Mouse (Mus musculus) testis, adult 2 months (tissue): Measurements from ENCODE around the gene Kcnq2. TPM values are rescaled to one million over a fixed set of nuclear protein-coding genes. Genes with fewer than 3 reads are reported as not detected.

Experiments used
- H3K27ac ChIP-seq: fragments of 200-500 bp; 2 replicates; pipeline ENCODE4 v1.5.1; 2012; ENCODE audit warnings: low read depth, low read length; ENCODE audit not compliant: control insufficient read depth, insufficient read depth
- H3K27me3 ChIP-seq: fragments of 200-500 bp; 2 replicates; pipeline ENCODE4 v1.6.1; 2012; ENCODE audit warnings: mild to moderate bottlenecking, low read length, moderate library complexity; ENCODE audit not compliant: control insufficient read depth, insufficient read depth
- H3K36me3 ChIP-seq: fragments of 200-500 bp; 2 replicates; pipeline ENCODE4 v1.6.1; 2012; ENCODE audit warnings: mild to moderate bottlenecking, low read length; ENCODE audit not compliant: control insufficient read depth, insufficient read depth
- H3K4me1 ChIP-seq: fragments of 200-500 bp; 2 replicates; pipeline ENCODE4 v1.6.1; 2012; ENCODE audit warnings: low read length; ENCODE audit not compliant: control insufficient read depth, insufficient read depth
- H3K4me3 ChIP-seq: fragments of 200-500 bp; 2 replicates; pipeline ENCODE4 v1.5.1; 2012; ENCODE audit warnings: low read depth, mild to moderate bottlenecking, low read length, moderate library complexity, mixed read lengths; ENCODE audit not compliant: control insufficient read depth
- CTCF ChIP-seq: fragments of 200-500 bp; IDR thresholded peaks from 2 replicates; pipeline ENCODE4 v1.5.1; 2012; ENCODE audit warnings: low read depth, mild to moderate bottlenecking, inconsistent platforms, low read length, moderate library complexity; ENCODE audit not compliant: control insufficient read depth, insufficient read depth, insufficient replicate concordance
- POLR2A ChIP-seq: fragments of 200-500 bp; IDR thresholded peaks from 2 replicates; pipeline ENCODE4 v1.6.1; 2012; ENCODE audit warnings: low read depth, mild to moderate bottlenecking, inconsistent platforms, low read length, moderate library complexity; ENCODE audit not compliant: control insufficient read depth
- polyA plus RNA-seq: library from polyadenylated mRNA; depleted of rRNA; stranded (reverse); fragments of >200 nt; gene quantifications from 2 replicates; pipeline ENCODE4 v1.2.3, GENCODE M21; 2012; rRNA removed

The Kcnq2 gene
- polyA plus RNA-seq, 1 experiment = 9.2 TPM

- TF ChIP-seq CTCF = no peak
- no peak for TF ChIP-seq POLR2A
- H3K4me1 ChIP-seq = no peaks in the 10 kb centered on the region
- H3K27ac ChIP-seq = no peak overlapping the region
- no peaks in the 10 kb centered on the region for H3K36me3 ChIP-seq
- H3K4me3 ChIP-seq = no peak overlapping the region
- no peaks in the 10 kb centered on the region for H3K27me3 ChIP-seq
Measured at GRCm38 (mm10) chr2:181031406-181031934, 103.6 kb downstream of the Kcnq2 start.

Other genes starting within 250 kb of the Kcnq2 start
- gene Ythdf1, start 214.4 kb downstream of the Kcnq2 start, polyA plus RNA-seq = 22.5 TPM in 2 replicates
- not detected in 2 replicates for gene Birc7, start 206.3 kb downstream of the Kcnq2 start, polyA plus RNA-seq
- 2.3 and 3.7 TPM in 2 replicates for gene Nkain4, start 180.6 kb downstream of the Kcnq2 start, polyA plus RNA-seq
- 31.2 and 32.2 TPM in 2 replicates for gene Arfgap1, start 168.1 kb downstream of the Kcnq2 start, polyA plus RNA-seq
- gene Col20a1, start 148.8 kb downstream of the Kcnq2 start, polyA plus RNA-seq = 52.3 and 57.4 TPM in 2 replicates
- 0.91 and 1.0 TPM in 2 replicates for gene Chrna4, start 91.8 kb downstream of the Kcnq2 start, polyA plus RNA-seq
- gene Eef1a2, start 21.7 kb upstream of the Kcnq2 start, polyA plus RNA-seq = 0.07 TPM in 2 replicates
- gene Ppdpf, start 51.9 kb upstream of the Kcnq2 start, polyA plus RNA-seq = 8.2 and 9.5 TPM in 2 replicates
- 0.12 and 0.20 TPM in 2 replicates for gene Ptk6, start 67.5 kb upstream of the Kcnq2 start, polyA plus RNA-seq
- 1.4 and 1.6 TPM in 2 replicates for gene Srms, start 77.9 kb upstream of the Kcnq2 start, polyA plus RNA-seq
- 440 and 469 TPM in 2 replicates for gene Fndc11, start 84.7 kb upstream of the Kcnq2 start, polyA plus RNA-seq
- gene Helz2, start 106.7 kb upstream of the Kcnq2 start, polyA plus RNA-seq = 1.4 and 1.7 TPM in 2 replicates
- 10.2 and 10.6 TPM in 2 replicates for gene Gmeb2, start 152.7 kb upstream of the Kcnq2 start, polyA plus RNA-seq
- not detected in 2 replicates for gene Stmn3, start 179.2 kb upstream of the Kcnq2 start, polyA plus RNA-seq
- gene Rtel1, start 184.4 kb upstream of the Kcnq2 start, polyA plus RNA-seq = 71.8 and 75.1 TPM in 2 replicates
- 15.8 and 16.1 TPM in 2 replicates for gene Zgpat, start 229.6 kb upstream of the Kcnq2 start, polyA plus RNA-seq
- gene Arfrp1, start 230.1 kb upstream of the Kcnq2 start, polyA plus RNA-seq = 35.9 and 43.2 TPM in 2 replicates
- 13.9 and 14.6 TPM in 2 replicates for gene Lime1, start 244.8 kb upstream of the Kcnq2 start, polyA plus RNA-seq